Mouse (Mus musculus) C2C12 (cell line): ENCODE measurements at regions not wholly inside any gene's neighbourhood (a gene's known extent, or its start where the extent isn't known, plus 50 kb on each side); places are given as distances from the start of the nearest gene placed in this dataset.

Experiments
- CTCF ChIP-seq: IDR thresholded peaks from one replicate; pipeline ENCODE4 v1.5.1; 2011; ENCODE audit not compliant: control insufficient read depth, insufficient read depth, insufficient read length
- FOSL1 ChIP-seq: IDR thresholded peaks from one replicate; pipeline ENCODE4 v1.8.0; 2011; ENCODE audit warnings: mild to moderate bottlenecking, low read length; ENCODE audit not compliant: poor library complexity, insufficient read depth, severe bottlenecking

DNA sequence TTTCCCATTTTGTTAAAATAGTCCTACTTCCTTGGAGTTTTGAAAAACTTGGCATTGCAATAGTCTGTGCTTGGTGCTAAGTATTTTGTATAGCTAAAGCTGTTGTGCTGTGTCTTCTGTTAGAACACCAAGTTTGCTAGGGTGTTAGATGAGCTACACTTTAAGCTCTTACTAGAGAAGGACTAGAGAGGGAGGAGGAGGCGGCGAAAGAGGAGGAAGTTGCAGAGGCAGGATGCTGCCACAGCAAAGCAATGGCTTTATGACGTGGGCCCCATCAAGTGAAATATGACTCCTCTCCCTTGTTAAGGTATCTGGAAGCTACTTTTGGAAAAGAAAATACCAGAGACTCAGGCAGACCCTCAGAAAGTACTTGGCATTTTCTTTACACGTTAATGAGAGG lies 167.8 kb upstream of the Pik3r1 start:
- TF ChIP-seq FOSL1: no peak
- TF ChIP-seq CTCF: no peak
